Mouse (Mus musculus) left cerebral cortex, postnatal 4 days (tissue): ENCODE measurements around the gene Sec14l3. TPM values are rescaled to one million over a fixed set of nuclear protein-coding genes. Genes with fewer than 3 reads are reported as not detected.
"Not testable (repeated sequence)": the region's sequence is repeated elsewhere in the genome, so short reads cannot be mapped to it uniquely, and the experiment has no call there.

Experiments used
- DNase-seq: peaks from one replicate; pipeline ENCODE4 v3.0.0-alpha.2; 2022
- intact Hi-C: fragments of 180-260 bp; cut with DNase I; formaldehyde crosslinking; loops from one replicate; pipeline ENCODE4 v1.15.1; 2025
- total RNA-seq, 2 experiments: library from RNA; stranded (reverse); gene quantifications; 2 replicates each; pipeline ENCODE4 v1.2.3; 2021

Sec14l3 gene
- 1 to 10 TPM; 2.3 to 4.5 TPM for total RNA-seq

GRCm38 (mm10) chr11:4064627-4065122, at the start of gene Sec14l3:
Sec14l3 (plus strand) TSS chr11:4064841.
- intact Hi-C loops: no loop called here
- no peak for DNase-seq

- DNase-seq, intact Hi-C loops: not testable (repeated sequence)
Measured at GRCm38 (mm10) chr11:4015796-4016195, 48.8 kb upstream of the Sec14l3 start.

- DNase-seq, intact Hi-C loops: not testable (repeated sequence)
Measured at GRCm38 (mm10) chr11:4022111-4022510, 42.5 kb upstream of the Sec14l3 start.

GRCm38 (mm10) chr11:4023321-4023720, 41.3 kb upstream of the Sec14l3 start:
- no peak for DNase-seq
- intact Hi-C loops: no loop called here

GRCm38 (mm10) chr11:4027066-4027465, 37.6 kb upstream of the Sec14l3 start:
- DNase-seq: no peak
- intact Hi-C loops: no loop called here

GRCm38 (mm10) chr11:4027561-4028334, 36.9 kb upstream of the Sec14l3 start:
- DNase-seq: no peak
- intact Hi-C loops: no loop called here

- intact Hi-C loops: no loop called here
- DNase-seq: no peak
Measured at GRCm38 (mm10) chr11:4029343-4029742, 35.3 kb upstream of the Sec14l3 start.

- intact Hi-C loops: no loop called here
- no peak for DNase-seq
Measured at GRCm38 (mm10) chr11:4031126-4031941, 33.3 kb upstream of the Sec14l3 start, which contains the start of gene Sec14l4. Sec14l4 (plus strand) TSS chr11:4031462.

- DNase-seq: no peak
- intact Hi-C loops: no loop called here
Measured at GRCm38 (mm10) chr11:4031961-4032360, 32.7 kb upstream of the Sec14l3 start.

GRCm38 (mm10) chr11:4033471-4033870, 31.2 kb upstream of the Sec14l3 start:
- intact Hi-C loops: no loop called here
- DNase-seq: no peak

- DNase-seq: no peak
- intact Hi-C loops: no loop called here
Measured at GRCm38 (mm10) chr11:4034169-4034568, 30.5 kb upstream of the Sec14l3 start.

GRCm38 (mm10) chr11:4035116-4035892, 29.3 kb upstream of the Sec14l3 start:
- no peak for DNase-seq
- intact Hi-C loops: no loop called here

- intact Hi-C loops: no loop called here
- DNase-seq: no peak
Measured at GRCm38 (mm10) chr11:4035916-4036315, 28.7 kb upstream of the Sec14l3 start.

- no peak for DNase-seq
- intact Hi-C loops: no loop called here
Measured at GRCm38 (mm10) chr11:4036365-4037084, 28.1 kb upstream of the Sec14l3 start.

- intact Hi-C loops: no loop called here
- no peak for DNase-seq
Measured at GRCm38 (mm10) chr11:4039951-4040350, 24.7 kb upstream of the Sec14l3 start.

GRCm38 (mm10) chr11:4041123-4041625, 23.5 kb upstream of the Sec14l3 start:
- DNase-seq: no peak
- intact Hi-C loops: no loop called here

GRCm38 (mm10) chr11:4043081-4043480, 21.6 kb upstream of the Sec14l3 start:
- intact Hi-C loops: no loop called here
- no peak for DNase-seq

- peak; percentile 16 for DNase-seq
- intact Hi-C loops: no loop called here
Measured at GRCm38 (mm10) chr11:4046526-4046925, 18.1 kb upstream of the Sec14l3 start.

GRCm38 (mm10) chr11:4047766-4048165, 16.9 kb upstream of the Sec14l3 start:
- intact Hi-C loops: no loop called here
- no peak for DNase-seq

GRCm38 (mm10) chr11:4048438-4048837, 16.2 kb upstream of the Sec14l3 start:
- intact Hi-C loops: no loop called here
- no peak for DNase-seq
